Mouse (Mus musculus): ENCODE data around the gene Epb41l5.

- peak; percentile 53; the same call in 1 of the 2 replicates for TF ChIP-seq POLR2A (IDR thresholded peaks at IDR 0.05; ENCODE audit: extremely low read depth, insufficient read depth, low read length)
- TF ChIP-seq CTCF (IDR thresholded peaks at IDR 0.05; ENCODE audit: extremely low read depth, insufficient read depth, low read length) = no peak
Measured at GRCm38 (mm10) chr1:119504260-119505062, 144.3 kb downstream of the Epb41l5 start, which contains the start of gene Ralb.

Measured in cortical plate, adult 2 months (tissue).